In the genomic region with DNA sequence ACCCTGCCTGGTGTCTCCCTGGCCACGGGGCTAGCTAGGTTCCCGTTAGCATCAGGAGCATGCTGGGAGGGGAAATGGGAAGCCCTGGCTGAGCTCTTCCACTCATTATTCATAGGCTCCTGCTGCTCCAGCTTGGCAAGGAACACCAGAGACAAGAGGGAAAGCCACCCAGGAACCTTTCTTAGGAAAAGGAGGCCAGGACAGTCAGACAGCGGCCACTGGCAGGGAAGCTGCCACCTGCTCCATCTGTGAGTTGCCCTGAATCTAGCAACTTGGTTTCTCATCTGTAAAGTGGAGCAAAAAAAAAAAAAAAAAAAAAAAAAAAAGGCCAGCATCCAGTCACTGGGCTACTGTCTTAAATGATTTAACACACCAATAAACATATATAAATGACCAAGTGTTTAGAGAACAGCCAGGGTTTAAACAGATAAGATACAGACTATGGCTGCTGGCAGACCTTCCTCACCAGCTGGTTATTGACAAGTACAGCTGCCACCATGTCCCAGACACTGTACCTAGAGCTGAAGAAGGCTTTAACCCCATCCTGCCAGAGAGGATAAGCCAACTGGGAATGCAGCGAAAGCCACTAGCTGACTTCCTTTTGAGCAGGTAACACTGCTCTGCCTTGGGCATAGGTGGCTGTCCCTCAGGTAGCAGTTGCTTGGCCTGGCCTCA, we compare ENCODE assay signal across 20 mouse cellular contexts. TPM values are rescaled to one million over a fixed set of nuclear protein-coding genes. Genes with fewer than 3 reads are reported as not detected.
A peak's percentile ranks its signal among the peaks of the same experiment; 100 is the strongest.
DNase-seq lines count a peak whose midpoint lies in the region; ATAC-seq and TF ChIP-seq lines count a peak whose summit lies in the region.
"Had no signal": no experiment of that assay in that cellular context is flagged by ENCODE, and none has a peak within 500 bp of the region (broad histone marks: within the 10 kb centered on the region; RNA-seq: fewer than 3 reads in every experiment).

No protein-coding gene starts in this region.

- ATAC-seq in midbrain, postnatal 0 days (ENCODE audit: low FRiP score): no peak; the same call in 1 of the 2 replicates
- no peak for ATAC-seq in midbrain, embryonic 11.5 days (ENCODE audit: low FRiP score)
- ATAC-seq: CD4-positive, CD25-positive, alpha-beta regulatory T cell, adult 4 months; intestine, embryonic 16.5 days; midbrain, embryonic 15.5 days had no signal

- intact Hi-C loops in gastrocnemius, adult 2 months (cut with DNase I): no loop called here

- no peaks in the 10 kb centered on the region for H3K4me1 ChIP-seq in midbrain, postnatal 0 days (ENCODE audit: insufficient read depth, low read length)
- H3K4me1 ChIP-seq in midbrain, embryonic 11.5 days (ENCODE audit: control insufficient read depth, insufficient read depth, low read length): no peaks in the 10 kb centered on the region
- H3K4me1 ChIP-seq: midbrain, embryonic 15.5 days had no signal

- H3K27me3 ChIP-seq in midbrain, postnatal 0 days (ENCODE audit: insufficient read depth, low read length): no peaks in the 10 kb centered on the region
- no peaks in the 10 kb centered on the region for H3K27me3 ChIP-seq in midbrain, embryonic 11.5 days (ENCODE audit: control insufficient read depth, insufficient read depth, low read length)
- H3K27me3 ChIP-seq: midbrain, embryonic 15.5 days had no signal

- DNase-seq in gastrocnemius, adult 2 months: peak; percentile 52
- no peak for DNase-seq in gastrocnemius, postnatal 25 days
- peak; percentile 71 for DNase-seq in midbrain, postnatal 0 days (ENCODE audit: low spot score)
- DNase-seq in midbrain, embryonic 11.5 days (ENCODE audit: low spot score, missing footprints): no peak
- DNase-seq in cerebellum, postnatal 10 days: peak; percentile 79 to 90
- DNase-seq in retina, embryonic 14.5 days (ENCODE audit: low spot score): peak; percentile 68
- no peak for DNase-seq in embryo, embryonic 11 days
- DNase-seq in urinary bladder, adult 18-20 months (ENCODE audit: low spot score in 2 of 2): no peak
- DNase-seq: adrenal gland, postnatal 14 days; kidney, postnatal 25 days; liver; lung, postnatal 14 days; spleen, adult 18-20 months had no signal

- H3K4me3 ChIP-seq in gastrocnemius, adult 2 months: no peak overlapping the region
- no peak overlapping the region for H3K4me3 ChIP-seq in midbrain, postnatal 0 days (ENCODE audit: low read depth, low read length)
- no peak overlapping the region for H3K4me3 ChIP-seq in midbrain, embryonic 11.5 days (ENCODE audit: low read depth, low read length)
- H3K4me3 ChIP-seq: midbrain, embryonic 15.5 days had no signal

- 65% methylated on average over 4 of the region's 4 CpGs for WGBS in midbrain, postnatal 0 days
- WGBS in midbrain, embryonic 11.5 days: 71% methylated on average over 4 of the region's 4 CpGs

- H3K36me3 ChIP-seq in midbrain, postnatal 0 days (ENCODE audit: insufficient read depth, low read length): peaks cover 21% of the 10 kb centered on the region
- H3K36me3 ChIP-seq in midbrain, embryonic 11.5 days (ENCODE audit: control insufficient read depth, insufficient read depth, low read length): peaks cover 7% of the 10 kb centered on the region; the same call in 1 of the 2 replicates
- H3K36me3 ChIP-seq: midbrain, embryonic 15.5 days had no signal

- H3K27ac ChIP-seq in gastrocnemius, adult 2 months: peak overlapping the region; percentile 71
- H3K27ac ChIP-seq in midbrain, postnatal 0 days (ENCODE audit: low read depth, low read length): no peak overlapping the region
- H3K27ac ChIP-seq in midbrain, embryonic 11.5 days (ENCODE audit: low read depth, low read length): no peak overlapping the region
- H3K27ac ChIP-seq: midbrain, embryonic 15.5 days had no signal

- no peak overlapping the region for H3K9ac ChIP-seq in midbrain, postnatal 0 days (replicated peaks; ENCODE audit: low read length, poor library complexity, severe bottlenecking)
- no peak overlapping the region for H3K9ac ChIP-seq in midbrain, embryonic 11.5 days (ENCODE audit: low read length)
- H3K9ac ChIP-seq: midbrain, embryonic 15.5 days had no signal

- TF ChIP-seq CTCF in gastrocnemius, adult 2 months (IDR thresholded peaks at IDR 0.05): no peak
- no peak for TF ChIP-seq CTCF in midbrain, postnatal 0 days (IDR thresholded peaks at IDR 0.05)

- H3K4me2 ChIP-seq in midbrain, postnatal 0 days (ENCODE audit: low read depth, low read length, poor library complexity, severe bottlenecking): no peak overlapping the region
- H3K4me2 ChIP-seq in midbrain, embryonic 11.5 days: no peak overlapping the region
- H3K4me2 ChIP-seq: midbrain, embryonic 15.5 days had no signal

- H3K9me3 ChIP-seq in midbrain, postnatal 0 days (ENCODE audit: low read length): no peaks in the 10 kb centered on the region
- no peaks in the 10 kb centered on the region for H3K9me3 ChIP-seq in midbrain, embryonic 11.5 days (ENCODE audit: control insufficient read depth, low read length)
- H3K9me3 ChIP-seq: midbrain, embryonic 15.5 days had no signal

RNA-seq across cellular contexts. Expression of a gene that starts 22.2 kb away (rescaled TPM):
- total RNA-seq in gastrocnemius, adult 2 months (2021): 10 to 100 TPM; 14.2 to 17.0 TPM
- 10 to 100 TPM; 13.9 to 14.3 TPM for total RNA-seq in gastrocnemius, postnatal 25 days (2021)
- 17.4 and 25.9 TPM in 2 replicates for total RNA-seq in midbrain, postnatal 0 days (2014; rRNA removed)
- 38.0 and 40.6 TPM in 2 replicates for polyA plus RNA-seq in midbrain, postnatal 0 days (2015; fragmentation: Nextera tagmentation; extraction: Ambion mirVana)
- 38.2 and 44.5 TPM in 2 replicates for polyA plus RNA-seq in midbrain, embryonic 11.5 days (2014; fragmentation: Nextera tagmentation; extraction: Ambion mirVana)

RNA-seq across cellular contexts. Expression of a gene that starts 23.0 kb away (rescaled TPM):
- total RNA-seq in gastrocnemius, adult 2 months (2021): 10 to 100 TPM; 80.2 to 81.9 TPM
- 10 to 100 TPM; 55.7 to 62.8 TPM for total RNA-seq in gastrocnemius, postnatal 25 days (2021)
- total RNA-seq in midbrain, postnatal 0 days (2014; rRNA removed): 20.9 and 27.6 TPM in 2 replicates
- 91.0 and 95.1 TPM in 2 replicates for polyA plus RNA-seq in midbrain, postnatal 0 days (2015; fragmentation: Nextera tagmentation; extraction: Ambion mirVana)
- 164 and 170 TPM in 2 replicates for polyA plus RNA-seq in midbrain, embryonic 11.5 days (2014; fragmentation: Nextera tagmentation; extraction: Ambion mirVana)

RNA-seq across cellular contexts. Expression of a gene that starts 44.6 kb away (rescaled TPM):
- total RNA-seq in gastrocnemius, adult 2 months (2021): not detected
- total RNA-seq in gastrocnemius, postnatal 25 days (2021): not detected
- total RNA-seq in midbrain, postnatal 0 days (2014; rRNA removed): 3.0 and 4.4 TPM in 2 replicates
- polyA plus RNA-seq in midbrain, postnatal 0 days (2015; fragmentation: Nextera tagmentation; extraction: Ambion mirVana): 8.7 and 8.8 TPM in 2 replicates
- 1.6 TPM in 2 replicates for polyA plus RNA-seq in midbrain, embryonic 11.5 days (2014; fragmentation: Nextera tagmentation; extraction: Ambion mirVana)
- total RNA-seq: neutrophil, adult 5-6 weeks had no signal
- polyA plus RNA-seq: CD4-positive, CD25-positive, alpha-beta regulatory T cell, adult 4 months had no signal

RNA-seq across cellular contexts. Expression of a gene that starts 50.4 kb away (rescaled TPM):
- total RNA-seq in gastrocnemius, adult 2 months (2021): 10 to 100 TPM; 33.7 to 50.1 TPM
- 10 to 100 TPM; 28.0 to 38.2 TPM for total RNA-seq in gastrocnemius, postnatal 25 days (2021)
- 35.5 and 40.8 TPM in 2 replicates for total RNA-seq in midbrain, postnatal 0 days (2014; rRNA removed)
- 45.9 and 48.0 TPM in 2 replicates for polyA plus RNA-seq in midbrain, postnatal 0 days (2015; fragmentation: Nextera tagmentation; extraction: Ambion mirVana)
- 80.7 and 82.6 TPM in 2 replicates for polyA plus RNA-seq in midbrain, embryonic 11.5 days (2014; fragmentation: Nextera tagmentation; extraction: Ambion mirVana)

RNA-seq across cellular contexts. Expression of a gene that starts 52.2 kb away (rescaled TPM):
- not detected for total RNA-seq in gastrocnemius, adult 2 months (2021)
- not detected for total RNA-seq in gastrocnemius, postnatal 25 days (2021)
- total RNA-seq in midbrain, postnatal 0 days (2014; rRNA removed): 0.09 TPM in 1 of 2 replicates, not detected in the other
- polyA plus RNA-seq in midbrain, postnatal 0 days (2015; fragmentation: Nextera tagmentation; extraction: Ambion mirVana): not detected in 2 replicates
- polyA plus RNA-seq in midbrain, embryonic 11.5 days (2014; fragmentation: Nextera tagmentation; extraction: Ambion mirVana): 0.10 TPM in 1 of 2 replicates, not detected in the other
- total RNA-seq: adrenal gland, postnatal 14 days; gastrocnemius, postnatal 4 days; left cerebral cortex, adult 18-20 months; neutrophil, adult 5-6 weeks had no signal
- polyA plus RNA-seq: intestine, embryonic 16.5 days; testis, adult 2 months had no signal

Comparison
In these comparisons a context has a peak if more than half of its experiments do, and no peak if none do; other contexts are left out.
1. DNase-seq: peak in gastrocnemius, adult 2 months (single experiment), midbrain, postnatal 0 days (single experiment), cerebellum, postnatal 10 days (2 of 2) and retina, embryonic 14.5 days (single experiment); none in gastrocnemius, postnatal 25 days (single experiment), midbrain, embryonic 11.5 days (single experiment), embryo, embryonic 11 days (single experiment) and urinary bladder, adult 18-20 months (0 of 2).